In genomic region chr3:89772588-89772967, GRCm38 (mm10) we compare ENCODE assay signal across 8 mouse cellular contexts. TPM values are rescaled to one million over a fixed set of nuclear protein-coding genes. Genes with fewer than 3 reads are reported as not detected.
A peak's percentile ranks its signal among the peaks of the same experiment; 100 is the strongest.
DNase-seq lines count a peak whose midpoint lies in the region; ATAC-seq and TF ChIP-seq lines count a peak whose summit lies in the region.

No protein-coding gene starts in this region.

- peak; percentile 98 for TF ChIP-seq RAD21 in MEL (IDR thresholded peaks at IDR 0.05; ENCODE audit: low read depth, low read length)

- H3K27ac ChIP-seq in MEL (ENCODE audit: control insufficient read depth, low read depth, low read length), result peak overlapping the region; percentile 82
- H3K27ac ChIP-seq in cerebellum, adult 2 months (ENCODE audit: insufficient read depth, low read length), result peak overlapping the region; percentile 72
- peak overlapping the region; percentile 92 for H3K27ac ChIP-seq in forebrain, postnatal 0 days (ENCODE audit: low read depth, low read length)
- peak overlapping the region; percentile 95 for H3K27ac ChIP-seq in layer of hippocampus, adult 2 months
- peak overlapping the region; percentile 98 for H3K27ac ChIP-seq in neural tube, embryonic 15.5 days (replicated peaks)

- H3K4me2 ChIP-seq in forebrain, postnatal 0 days (ENCODE audit: low read depth), result peak overlapping the region; percentile 66
- peak overlapping the region; percentile 89 for H3K4me2 ChIP-seq in neural tube, embryonic 15.5 days

- intact Hi-C loops in heart, postnatal 36 days (cut with DNase I), result loop anchor here (1.0 to 5.0 kb wide), 4 partner anchors 42 to 315 kb away; partner anchors contain the start of genes Adar and Ubap2l

- H3K9ac ChIP-seq in MEL (ENCODE audit: control insufficient read depth, low read depth, low read length, poor library complexity, severe bottlenecking), result peak overlapping the region; percentile 78
- H3K9ac ChIP-seq in forebrain, postnatal 0 days, result peak overlapping the region; percentile 91
- peak overlapping the region; percentile 97 for H3K9ac ChIP-seq in neural tube, embryonic 15.5 days (replicated peaks)

- DNase-seq in MEL (ENCODE audit: low read depth, low spot score), result peak; percentile 96
- DNase-seq in cerebellum, adult 2 months, result peak; percentile 88 to 92
- peak; percentile 95 for DNase-seq in forebrain, postnatal 0 days
- DNase-seq in heart, postnatal 36 days, result peak; percentile 79
- peak; percentile 83 to 84 for DNase-seq in layer of hippocampus, adult 2 months (ENCODE audit: low spot score in 2 of 2)
- DNase-seq in lung, adult 2 months, result peak; percentile 65
- peak; percentile 83 for DNase-seq in testis, postnatal 10 days (ENCODE audit: low spot score)

- ATAC-seq in forebrain, postnatal 0 days, result peak; percentile 67
- peak; percentile 78 for ATAC-seq in neural tube, embryonic 15.5 days (ENCODE audit: low FRiP score)

- under 1% methylated on average over 17 of the region's 17 CpGs for WGBS in cerebellum, adult 2 months
- under 1% methylated on average over 17 of the region's 17 CpGs for WGBS in forebrain, postnatal 0 days
- WGBS in lung, adult 2 months, result 0% methylated on average over 17 of the region's 17 CpGs
- WGBS in neural tube, embryonic 15.5 days, result under 1% methylated on average over 17 of the region's 17 CpGs

- H3K27me3 ChIP-seq in MEL (ENCODE audit: control insufficient read depth in 1 of 2, insufficient read depth in 2 of 2, low read length in 2 of 2), result no peaks in the 10 kb centered on the region
- no peaks in the 10 kb centered on the region for H3K27me3 ChIP-seq in cerebellum, adult 2 months (ENCODE audit: control insufficient read depth, insufficient read depth, low read length)
- no peaks in the 10 kb centered on the region for H3K27me3 ChIP-seq in forebrain, postnatal 0 days (ENCODE audit: insufficient read depth, low read length)
- no peaks in the 10 kb centered on the region for H3K27me3 ChIP-seq in neural tube, embryonic 15.5 days (replicated peaks)

- TF ChIP-seq POLR2A in MEL (IDR thresholded peaks at IDR 0.05; ENCODE audit: control insufficient read depth in 1 of 2, insufficient read depth in 1 of 2, low read depth in 1 of 2, low read length in 2 of 2, poor library complexity in 1 of 2), result no peak
- peak; percentile 4; the same call in 1 of the 2 replicates for TF ChIP-seq POLR2A in cerebellum, adult 2 months (IDR thresholded peaks at IDR 0.05; ENCODE audit: borderline replicate concordance, insufficient read depth, low read length)
- TF ChIP-seq POLR2A in lung, adult 2 months (IDR thresholded peaks at IDR 0.05; ENCODE audit: borderline replicate concordance, extremely low read depth, low read depth, low read length), result no peak

- no peak for TF ChIP-seq EP300 in MEL (IDR thresholded peaks at IDR 0.05; ENCODE audit: low read depth in 1 of 2, low read length in 2 of 2)

- H3K79me2 ChIP-seq in MEL (ENCODE audit: control insufficient read depth, insufficient read depth, low read length, poor library complexity), result peaks cover 43% of the 10 kb centered on the region

- TF ChIP-seq CTCF in MEL (IDR thresholded peaks at IDR 0.05 in 2 of 3, conservative IDR thresholded peaks at IDR 0.05 in 1 of 3; ENCODE audit: control insufficient read depth in 1 of 3, insufficient read depth in 1 of 3, low read depth in 2 of 3, low read length in 3 of 3, poor library complexity in 1 of 3, severe bottlenecking in 1 of 3), result peak in 2 of 3 experiments; percentile 98 to 99
- TF ChIP-seq CTCF in cerebellum, adult 2 months (IDR thresholded peaks at IDR 0.05; ENCODE audit: borderline replicate concordance, insufficient read depth, low read depth, low read length), result peak; percentile 98
- peak; percentile 99 for TF ChIP-seq CTCF in forebrain, postnatal 0 days (IDR thresholded peaks at IDR 0.05; ENCODE audit: low read depth)
- TF ChIP-seq CTCF in layer of hippocampus, adult 2 months (conservative IDR thresholded peaks at IDR 0.05), result peak; percentile 98
- peak; percentile 95 for TF ChIP-seq CTCF in lung, adult 2 months (IDR thresholded peaks at IDR 0.05; ENCODE audit: insufficient read depth, low read length)

- H3K4me1 ChIP-seq in MEL (ENCODE audit: control insufficient read depth in 1 of 2, insufficient read depth in 2 of 2, low read length in 2 of 2), result peaks cover 22 to 37% of the 10 kb centered on the region in 2 experiments
- peaks cover 16% of the 10 kb centered on the region; the same call in 1 of the 2 replicates for H3K4me1 ChIP-seq in cerebellum, adult 2 months (ENCODE audit: control insufficient read depth, insufficient read depth, low read length)
- peaks cover 25% of the 10 kb centered on the region for H3K4me1 ChIP-seq in forebrain, postnatal 0 days (ENCODE audit: insufficient read depth)
- H3K4me1 ChIP-seq in lung, adult 2 months (ENCODE audit: control insufficient read depth, insufficient read depth, low read length), result peaks cover 15% of the 10 kb centered on the region
- H3K4me1 ChIP-seq in neural tube, embryonic 15.5 days, result peaks cover 39% of the 10 kb centered on the region

- H3K4me3 ChIP-seq in MEL (ENCODE audit: control insufficient read depth in 1 of 2, insufficient read depth in 1 of 2, low read depth in 2 of 2, low read length in 2 of 2), result peak overlapping the region; percentile 59 to 62
- H3K4me3 ChIP-seq in cerebellum, adult 2 months (replicated peaks; ENCODE audit: insufficient read depth, low read depth, low read length), result peak overlapping the region; percentile 61
- peak overlapping the region; percentile 80 for H3K4me3 ChIP-seq in forebrain, postnatal 0 days (ENCODE audit: low read depth, low read length)
- peak overlapping the region; percentile 78 for H3K4me3 ChIP-seq in layer of hippocampus, adult 2 months
- peak overlapping the region; percentile 70 for H3K4me3 ChIP-seq in lung, adult 2 months (replicated peaks; ENCODE audit: extremely low read depth, low read depth, low read length)
- peak overlapping the region; percentile 95 for H3K4me3 ChIP-seq in neural tube, embryonic 15.5 days (replicated peaks)

- no peaks in the 10 kb centered on the region for H3K9me3 ChIP-seq in MEL (replicated peaks; ENCODE audit: insufficient read depth, low read length)
- H3K9me3 ChIP-seq in forebrain, postnatal 0 days (ENCODE audit: low read length), result no peaks in the 10 kb centered on the region
- no peaks in the 10 kb centered on the region for H3K9me3 ChIP-seq in neural tube, embryonic 15.5 days (replicated peaks)

- peaks cover 14 to 38% of the 10 kb centered on the region in 2 experiments for H3K36me3 ChIP-seq in MEL (ENCODE audit: control insufficient read depth in 1 of 2, insufficient read depth in 2 of 2, low read length in 2 of 2)
- H3K36me3 ChIP-seq in forebrain, postnatal 0 days (ENCODE audit: insufficient read depth), result peaks cover 20% of the 10 kb centered on the region
- peaks cover 15% of the 10 kb centered on the region for H3K36me3 ChIP-seq in neural tube, embryonic 15.5 days

TF ChIP-seq in MEL, 35 proteins besides CTCF, POLR2A, EP300 and RAD21 (continues in another document):
- TF ChIP-seq CHD2 (IDR thresholded peaks at IDR 0.05; ENCODE audit: low read length), result no peak

RNA-seq across cellular contexts. Expression of gene Ube2q1, which starts 0.8 kb away (rescaled TPM):
- 72.6 and 73.8 TPM in 2 replicates for total RNA-seq in MEL (2012; rRNA removed)
- polyA plus RNA-seq in MEL (2012; ENCODE audit: insufficient read depth in 1 of 2, insufficient read length in 2 of 2, low read depth in 1 of 2, low replicate concordance in 2 of 2, missing spikeins in 1 of 2), result 100 to 1,000 TPM in 1 of 2 experiments, 10 to 100 TPM in 1; 89.0 to 162 TPM
- 52.7 and 55.7 TPM in 2 replicates for polyA plus RNA-seq in cerebellum, adult 2 months (2012; rRNA removed)
- total RNA-seq in forebrain, postnatal 0 days (2014; rRNA removed), result 68.9 and 71.9 TPM in 2 replicates
- 9.5 and 9.9 TPM in 2 replicates for polyA plus RNA-seq in forebrain, postnatal 0 days (2015; fragmentation: Nextera tagmentation; extraction: Ambion mirVana)
- total RNA-seq in heart, postnatal 36 days (2021), result 10 to 100 TPM; 24.4 to 26.9 TPM
- 10 to 100 TPM; 95.0 to 98.4 TPM for total RNA-seq in layer of hippocampus, adult 2 months (2021)
- 24.4 and 25.2 TPM in 2 replicates for polyA plus RNA-seq in lung, adult 2 months (2012; rRNA removed)
- polyA plus RNA-seq in neural tube, embryonic 15.5 days (2015; fragmentation: Nextera tagmentation; extraction: Ambion mirVana), result 10.8 and 11.1 TPM in 2 replicates

RNA-seq across cellular contexts. Expression of gene Chrnb2, which starts 8.1 kb away (rescaled TPM):
- total RNA-seq in MEL (2012; rRNA removed), result 0.98 and 1.6 TPM in 2 replicates
- 1 to 10 TPM in 1 of 2 experiments, not detected in 1; 4.0 TPM for polyA plus RNA-seq in MEL (2012; ENCODE audit: insufficient read depth in 1 of 2, insufficient read length in 2 of 2, low read depth in 1 of 2, low replicate concordance in 2 of 2, missing spikeins in 1 of 2)
- polyA plus RNA-seq in cerebellum, adult 2 months (2012; rRNA removed), result 46.2 and 51.4 TPM in 2 replicates
- total RNA-seq in forebrain, postnatal 0 days (2014; rRNA removed), result 32.8 and 41.9 TPM in 2 replicates
- polyA plus RNA-seq in forebrain, postnatal 0 days (2015; fragmentation: Nextera tagmentation; extraction: Ambion mirVana), result 14.5 and 17.3 TPM in 2 replicates
- total RNA-seq in heart, postnatal 36 days (2021), result under 1 TPM; 0.08 to 0.19 TPM
- total RNA-seq in layer of hippocampus, adult 2 months (2021), result 10 to 100 TPM; 29.6 to 30.9 TPM
- 0.60 and 0.70 TPM in 2 replicates for polyA plus RNA-seq in lung, adult 2 months (2012; rRNA removed)
- polyA plus RNA-seq in neural tube, embryonic 15.5 days (2015; fragmentation: Nextera tagmentation; extraction: Ambion mirVana), result 18.9 and 22.5 TPM in 2 replicates

RNA-seq across cellular contexts. Expression of gene Adar, which starts 57.8 kb away (rescaled TPM):
- 26.1 and 26.7 TPM in 2 replicates for total RNA-seq in MEL (2012; rRNA removed)
- 100 to 1,000 TPM in 1 of 2 experiments, 10 to 100 TPM in 1; 45.1 to 124 TPM for polyA plus RNA-seq in MEL (2012; ENCODE audit: insufficient read depth in 1 of 2, insufficient read length in 2 of 2, low read depth in 1 of 2, low replicate concordance in 2 of 2, missing spikeins in 1 of 2)
- 108 and 112 TPM in 2 replicates for polyA plus RNA-seq in cerebellum, adult 2 months (2012; rRNA removed)
- total RNA-seq in forebrain, postnatal 0 days (2014; rRNA removed), result 62.4 and 78.2 TPM in 2 replicates
- polyA plus RNA-seq in forebrain, postnatal 0 days (2015; fragmentation: Nextera tagmentation; extraction: Ambion mirVana), result 14.0 and 18.5 TPM in 2 replicates
- total RNA-seq in heart, postnatal 36 days (2021), result 10 to 100 TPM; 13.2 to 13.7 TPM
- total RNA-seq in layer of hippocampus, adult 2 months (2021), result 100 to 1,000 TPM; 122 to 133 TPM
- polyA plus RNA-seq in lung, adult 2 months (2012; rRNA removed), result 23.4 and 31.2 TPM in 2 replicates
- 22.9 and 24.6 TPM in 2 replicates for polyA plus RNA-seq in neural tube, embryonic 15.5 days (2015; fragmentation: Nextera tagmentation; extraction: Ambion mirVana)

RNA-seq across cellular contexts. Expression of gene She, which starts 58.6 kb away (rescaled TPM):
- 3.3 and 5.3 TPM in 2 replicates for total RNA-seq in MEL (2012; rRNA removed)
- 1 to 10 TPM in 1 of 2 experiments, not detected in 1; 3.5 TPM for polyA plus RNA-seq in MEL (2012; ENCODE audit: insufficient read depth in 1 of 2, insufficient read length in 2 of 2, low read depth in 1 of 2, low replicate concordance in 2 of 2, missing spikeins in 1 of 2)
- 1.7 and 1.9 TPM in 2 replicates for polyA plus RNA-seq in cerebellum, adult 2 months (2012; rRNA removed)
- total RNA-seq in forebrain, postnatal 0 days (2014; rRNA removed), result 1.8 and 2.1 TPM in 2 replicates
- 0.65 and 0.86 TPM in 2 replicates for polyA plus RNA-seq in forebrain, postnatal 0 days (2015; fragmentation: Nextera tagmentation; extraction: Ambion mirVana)
- total RNA-seq in heart, postnatal 36 days (2021), result 10 to 100 TPM; 13.2 to 15.0 TPM
- total RNA-seq in layer of hippocampus, adult 2 months (2021), result 1 to 10 TPM; 2.8 to 3.1 TPM
- polyA plus RNA-seq in lung, adult 2 months (2012; rRNA removed), result 15.1 and 16.3 TPM in 2 replicates
- polyA plus RNA-seq in neural tube, embryonic 15.5 days (2015; fragmentation: Nextera tagmentation; extraction: Ambion mirVana), result 1.4 and 2.0 TPM in 2 replicates

Comparison
In these comparisons a context has a peak if more than half of its experiments do, and no peak if none do; other contexts are left out.
1. Peak in every context shown above with its lines: DNase-seq, ATAC-seq, H3K4me3 ChIP-seq and H3K27ac ChIP-seq.